Mouse (Mus musculus) brain, embryonic 18.5 days (tissue): ENCODE measurements around the gene Ppp1r15b.
A peak's percentile ranks its signal among the peaks of the same experiment; 100 is the strongest.

ENCODE experiments used
- DNase-seq: peaks from one replicate; pipeline ENCODE4 v3.0.0-alpha.2; 2012; ENCODE audit warnings: low read depth, low spot score

The Ppp1r15b gene

DNA sequence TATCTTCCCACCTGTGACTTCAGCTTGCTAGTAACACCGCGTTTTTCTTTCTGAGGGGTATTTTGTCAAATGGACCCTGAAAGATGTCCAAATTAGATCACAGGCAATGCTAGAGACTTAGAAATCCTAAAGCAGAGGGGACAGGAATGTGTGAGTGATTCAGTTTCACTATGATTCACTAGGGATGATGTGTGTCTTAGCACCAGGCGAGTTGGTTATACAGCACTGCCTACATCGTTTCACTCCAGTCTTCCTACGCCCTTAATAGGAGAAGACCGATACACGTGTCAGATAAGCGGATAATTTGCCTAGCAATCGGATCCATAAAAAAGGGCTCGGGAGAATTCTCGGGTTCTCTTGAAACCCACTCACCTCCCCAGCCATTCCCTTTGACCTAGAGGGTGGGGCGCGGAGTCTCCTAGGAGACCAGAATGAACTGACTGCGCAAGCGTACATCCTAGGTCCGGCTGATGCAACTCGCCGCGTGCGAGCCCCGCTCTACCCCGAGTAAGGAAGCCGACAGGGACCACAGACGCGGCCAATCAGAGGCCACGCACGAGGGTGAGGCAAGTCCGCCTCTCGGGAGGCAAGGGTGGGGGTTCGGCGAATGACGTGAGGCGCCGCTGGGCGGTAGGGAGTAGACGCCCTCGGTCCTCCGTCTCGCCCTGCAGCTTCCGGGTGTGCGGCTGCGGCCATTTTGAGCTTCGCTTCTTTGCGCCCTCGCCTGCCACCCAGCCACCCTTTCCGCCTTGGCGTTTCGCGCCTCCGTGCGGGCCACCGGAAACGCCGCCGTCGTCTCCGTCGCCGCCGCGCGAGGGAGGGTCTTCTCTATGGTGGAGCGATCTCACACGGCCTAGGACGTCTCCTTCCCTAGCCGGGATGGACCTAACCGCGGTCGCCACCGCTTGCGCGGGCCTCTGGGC, at the start of gene Ppp1r15b:
TSS of gene Ppp1r15b (plus strand) at position 506 of the 923 bp plus-strand sequence.
- peak; percentile 99 for DNase-seq

DNA sequence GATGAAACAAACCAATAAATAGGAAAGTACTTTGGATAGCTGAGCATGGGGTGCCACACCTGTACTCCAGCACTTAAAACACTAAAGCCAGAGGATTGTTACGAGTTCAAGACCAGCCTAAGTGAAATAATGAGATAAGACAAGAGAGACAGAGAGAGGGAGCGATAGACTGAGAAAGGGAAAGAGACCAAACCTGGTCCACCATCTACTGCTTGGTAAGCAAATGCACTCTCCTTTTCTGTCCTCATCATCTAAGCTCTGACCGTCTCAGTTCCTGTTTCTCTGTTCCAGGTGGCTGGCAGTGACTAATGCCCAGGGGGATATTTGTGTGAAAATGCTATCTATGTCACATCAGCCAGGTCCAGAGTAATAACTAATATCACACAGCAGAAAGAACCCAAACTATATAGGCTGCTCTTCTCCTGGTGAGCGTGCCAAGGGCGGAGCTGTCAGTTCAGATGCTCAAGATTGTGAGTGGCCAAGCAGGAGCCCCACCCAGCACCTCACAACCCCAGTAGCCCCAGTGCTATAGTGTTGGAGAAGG, 47.9 kb upstream of the Ppp1r15b start:
- DNase-seq: no peak

DNA sequence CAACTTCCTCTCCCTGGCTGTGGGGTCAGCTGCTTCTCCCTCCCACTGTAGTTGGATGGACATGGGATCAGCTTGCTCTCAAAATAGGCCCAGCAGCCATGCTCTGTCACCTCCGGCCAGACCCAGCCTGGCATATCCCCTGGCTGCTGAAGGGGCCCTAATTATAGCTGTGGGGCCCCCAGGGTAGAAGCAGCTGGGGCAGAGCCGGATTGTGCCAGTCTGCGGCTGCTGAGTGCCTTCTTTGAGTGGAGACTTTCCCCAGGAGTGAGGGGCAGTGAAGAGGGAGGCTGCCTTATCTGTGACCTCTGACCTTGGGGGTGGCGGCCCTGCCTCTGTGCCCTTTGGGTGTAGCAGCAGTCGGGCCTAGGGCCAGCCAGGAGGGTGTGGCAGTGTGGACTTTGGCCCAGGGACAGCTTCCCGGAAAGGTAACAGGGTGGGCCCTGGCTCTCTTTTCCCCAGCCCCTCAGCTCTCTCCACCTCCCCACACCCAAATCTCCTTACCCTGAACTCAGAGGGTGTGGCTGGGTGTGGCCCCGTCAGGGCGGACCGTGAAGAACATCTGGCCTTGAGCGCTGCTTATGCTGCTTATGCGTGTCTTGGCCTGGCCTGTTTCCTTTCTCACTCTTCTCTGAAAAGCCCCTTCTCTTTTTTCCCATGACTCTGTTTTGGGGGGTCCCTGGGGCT, 46.9 kb upstream of the Ppp1r15b start:
- DNase-seq: no peak

DNA sequence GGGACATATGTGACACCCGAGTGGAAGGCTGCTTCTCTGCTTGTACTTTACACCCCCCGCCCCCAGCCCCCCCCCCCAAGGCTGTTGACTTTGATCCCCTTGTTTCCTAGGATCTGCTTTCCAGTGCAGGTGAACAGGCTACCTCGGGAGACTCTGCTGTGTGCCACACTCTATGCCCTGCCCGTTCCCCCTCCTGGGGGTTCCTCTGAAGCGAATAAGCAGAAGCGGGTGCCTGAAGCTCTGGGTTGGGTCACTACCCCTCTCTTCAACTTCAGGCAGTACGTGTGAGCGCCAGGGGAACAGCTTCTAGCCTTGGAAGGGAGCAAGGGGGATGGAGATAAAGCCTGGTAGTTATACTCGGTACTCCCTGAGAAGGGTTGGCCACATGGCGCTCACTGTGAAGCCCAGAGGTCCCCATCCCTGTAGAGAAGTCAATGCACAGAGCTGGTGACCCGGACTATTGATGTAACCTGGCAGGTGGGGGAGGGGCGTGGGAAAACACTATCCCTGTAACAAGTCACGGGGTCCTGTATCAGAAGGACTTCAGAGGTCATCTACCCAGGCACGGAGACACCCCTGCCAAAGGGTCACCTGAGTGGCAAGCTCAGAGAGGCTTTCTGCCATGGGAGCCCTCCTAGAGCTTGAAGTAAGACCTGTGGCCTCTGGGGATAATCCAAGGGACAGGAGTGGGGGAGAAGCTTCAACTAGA, 46.1 kb upstream of the Ppp1r15b start:
- no peak for DNase-seq

DNA sequence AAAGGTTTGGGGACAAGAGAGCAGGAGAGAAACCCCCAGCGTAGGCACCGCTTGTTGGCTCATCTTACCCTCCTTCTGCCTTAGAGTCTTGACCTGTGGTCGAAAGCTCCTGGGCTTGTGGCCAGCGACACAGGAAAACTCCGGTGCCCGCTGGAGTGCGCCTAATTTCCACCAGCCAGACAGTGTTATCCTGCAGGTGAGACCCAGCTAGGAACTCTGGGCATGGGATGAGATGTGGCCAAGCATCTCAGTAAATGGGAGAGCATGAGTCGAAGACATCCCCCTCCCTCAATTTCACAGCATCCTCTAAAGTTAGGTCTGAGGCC, 45.6 kb upstream of the Ppp1r15b start:
- no peak for DNase-seq

DNA sequence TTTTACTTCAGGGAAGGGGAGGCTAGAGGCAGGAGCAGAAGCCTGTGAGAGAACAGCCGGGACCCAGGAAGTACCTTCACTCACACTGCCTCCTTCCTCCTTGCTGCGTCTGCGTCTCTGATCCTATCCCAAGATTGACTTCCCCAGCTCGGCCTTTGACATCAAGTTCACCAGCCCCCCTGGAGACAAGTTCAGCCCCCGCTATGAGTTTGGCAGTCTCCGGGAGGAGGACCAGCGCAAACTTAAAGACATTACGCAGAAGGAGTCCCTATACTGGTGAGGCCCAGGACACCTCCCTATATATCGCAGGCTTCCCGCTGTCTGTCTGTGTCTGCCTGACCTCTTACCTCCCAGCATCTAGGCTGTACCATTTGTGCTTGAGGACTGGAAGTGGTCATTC, 44.1 kb upstream of the Ppp1r15b start:
- DNase-seq: no peak

DNA sequence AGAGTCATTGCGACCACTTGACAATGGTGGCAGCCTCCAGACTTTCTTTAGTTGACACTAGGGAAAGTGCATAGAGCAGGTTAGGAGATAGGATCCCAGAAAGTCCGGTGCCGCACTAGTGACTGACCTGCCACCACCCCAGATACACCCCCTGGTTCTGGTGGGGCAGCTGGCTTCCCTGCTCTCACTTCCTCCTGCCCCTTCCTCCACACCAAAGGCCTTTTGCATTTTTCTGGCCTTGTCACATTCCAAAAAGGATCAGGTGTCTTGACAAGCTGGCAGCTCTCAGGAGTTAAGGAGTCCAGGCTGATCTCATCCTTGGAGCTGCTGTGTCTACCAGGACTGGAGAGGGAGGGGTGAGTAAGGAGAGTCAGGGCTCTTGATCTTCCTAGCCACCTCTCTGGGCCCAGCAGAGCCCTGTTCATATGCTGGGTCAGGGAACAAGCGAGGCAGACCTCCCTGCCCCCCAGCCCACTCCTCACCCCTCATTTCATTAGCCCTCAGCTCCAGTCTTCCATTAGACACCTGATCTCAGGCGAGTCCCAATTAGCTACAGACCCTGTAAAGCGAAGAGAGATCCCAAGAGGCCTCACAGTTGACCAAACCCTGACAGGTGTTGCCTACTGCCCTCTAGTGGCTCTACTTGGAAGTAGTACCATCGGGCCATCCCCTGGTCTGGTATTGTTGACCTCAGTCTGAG, 43.6 kb upstream of the Ppp1r15b start:
- DNase-seq: no peak

DNA sequence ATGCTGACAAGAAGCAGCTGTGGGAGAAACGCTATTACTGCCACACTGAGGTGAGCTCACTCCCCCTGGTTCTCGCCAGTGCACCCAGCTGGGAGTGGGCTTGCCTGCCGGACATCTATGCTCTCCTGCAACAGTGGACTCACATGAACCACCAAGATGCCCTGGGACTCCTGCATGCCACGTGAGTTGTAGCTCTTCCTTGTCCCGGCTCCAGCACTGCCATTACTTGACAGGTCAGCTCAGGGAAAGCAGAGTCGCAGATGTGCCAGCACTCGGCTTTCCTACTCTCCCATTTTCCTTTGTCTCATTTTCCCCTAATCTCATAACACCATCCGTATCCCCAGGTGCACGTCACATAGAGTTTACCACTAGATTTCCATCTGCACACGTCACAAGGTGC, 42.7 kb upstream of the Ppp1r15b start:
- DNase-seq: no peak

DNA sequence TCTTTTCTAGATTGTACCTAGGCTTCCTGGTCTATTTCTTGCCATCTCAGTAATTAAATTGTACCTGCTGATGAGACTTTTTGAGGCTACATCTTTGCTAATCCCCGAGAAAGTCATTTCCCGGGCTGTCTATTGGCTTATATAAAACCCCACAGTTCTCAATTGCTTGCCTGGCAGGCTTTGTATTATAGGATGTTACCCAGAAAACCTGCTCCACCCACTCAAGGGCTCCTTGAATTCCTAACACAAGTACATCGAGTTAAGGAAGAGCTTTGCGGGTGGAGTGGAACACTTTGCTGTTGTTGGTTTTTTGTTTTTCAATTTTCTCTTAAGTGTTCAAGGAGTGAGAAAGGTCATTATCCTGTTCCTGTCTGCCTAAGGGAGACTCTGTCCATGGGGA, 41.5 kb upstream of the Ppp1r15b start:
- DNase-seq: no peak

DNA sequence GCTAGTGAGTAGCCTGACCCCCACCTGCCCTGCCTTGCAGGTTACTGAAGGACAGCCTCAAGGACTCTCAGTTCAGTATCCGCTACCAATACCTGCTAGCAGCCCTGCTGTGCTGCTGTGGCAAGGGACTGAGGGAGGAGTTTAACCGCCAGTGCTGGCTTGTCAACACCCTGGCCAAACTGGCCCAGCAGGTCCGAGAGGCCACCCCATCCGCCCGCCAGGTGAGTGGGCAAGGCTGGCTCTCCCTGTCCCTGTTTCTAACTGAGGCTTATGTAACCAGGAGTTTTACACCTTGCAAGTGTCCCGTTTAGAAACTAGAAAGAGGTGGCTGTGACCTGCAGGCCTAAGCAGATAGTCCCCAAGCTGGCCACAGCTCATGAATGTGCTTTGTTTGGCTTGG, 40.3 kb upstream of the Ppp1r15b start:
- DNase-seq: no peak

DNA sequence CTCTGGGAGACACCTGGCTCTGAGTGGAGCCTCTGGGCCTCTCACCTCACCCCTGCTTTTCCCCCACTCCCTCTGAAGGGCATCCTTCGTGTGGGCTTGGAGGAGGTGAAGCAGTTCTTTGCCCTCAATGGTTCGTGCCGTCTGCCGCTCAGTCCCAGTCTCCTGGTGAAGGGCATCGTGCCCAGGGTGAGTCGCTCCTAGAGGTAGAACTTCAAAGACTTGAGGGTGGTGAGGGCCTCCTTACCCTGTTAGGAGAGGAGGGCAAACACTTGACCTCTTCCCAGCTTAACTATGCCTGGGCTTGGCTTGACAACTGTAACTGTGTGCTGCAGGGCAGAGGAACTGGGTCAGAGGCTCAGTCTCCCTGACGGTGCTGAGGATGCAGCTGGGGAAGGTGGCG, 39.5 kb upstream of the Ppp1r15b start:
- DNase-seq: no peak

DNA sequence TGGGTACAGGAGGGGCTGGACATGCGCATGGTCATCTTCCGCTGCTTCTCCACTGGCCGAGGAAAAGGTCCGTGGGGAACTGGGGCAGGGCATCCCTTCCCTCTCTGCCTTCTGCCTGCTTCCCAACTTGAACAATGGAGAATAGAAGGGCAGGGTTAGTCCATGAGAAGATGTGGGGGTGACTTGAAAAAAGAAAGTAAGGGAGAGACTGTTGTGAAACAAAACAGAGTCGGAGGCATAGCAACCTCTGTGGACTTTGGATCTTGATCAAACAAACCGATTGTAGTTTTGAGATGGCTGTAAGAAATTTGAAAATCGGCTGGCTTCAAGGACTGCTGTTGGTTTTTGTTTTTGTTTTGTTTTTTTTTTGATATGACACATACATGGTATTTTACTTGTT, 37.2 kb upstream of the Ppp1r15b start:
- DNase-seq: no peak

DNA sequence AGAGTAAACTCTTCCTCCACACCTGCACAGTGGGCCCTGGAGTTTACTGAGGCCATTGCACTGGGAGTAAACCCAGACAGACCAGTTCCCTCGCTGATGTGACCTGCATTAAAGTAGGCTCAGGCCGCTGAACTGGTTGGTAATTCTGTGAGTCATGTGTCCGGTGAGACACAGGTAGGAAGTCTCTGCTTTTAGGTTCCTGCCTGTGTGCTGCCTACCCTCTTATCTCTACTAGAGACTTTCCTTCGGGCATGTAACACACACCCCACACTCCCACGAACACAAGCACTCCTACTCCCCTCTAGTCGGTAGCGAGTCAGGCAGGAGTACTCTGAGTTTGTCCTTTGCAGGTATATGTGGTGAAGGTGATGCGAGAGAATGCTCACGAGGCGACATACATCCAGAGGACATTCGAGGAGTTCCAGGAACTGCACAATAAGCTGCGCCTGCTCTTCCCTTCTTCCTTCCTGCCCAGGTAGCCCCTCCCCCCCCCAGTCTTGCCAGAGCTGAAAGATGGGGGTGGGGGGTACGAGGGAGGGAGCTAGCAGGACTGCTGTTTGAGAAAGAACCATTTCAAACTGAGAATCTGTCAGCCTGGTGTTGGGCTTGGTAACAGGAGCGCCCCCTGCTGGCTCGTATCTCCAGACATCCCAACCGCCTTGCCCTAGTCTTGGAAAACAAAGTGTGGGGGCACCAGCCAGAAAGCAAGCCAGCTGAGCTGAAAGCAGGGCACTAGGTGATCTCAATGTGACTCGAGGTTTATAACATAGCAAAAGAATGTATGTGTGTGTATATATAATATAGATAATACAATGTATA, 29.8 kb upstream of the Ppp1r15b start:
- no peak for DNase-seq

DNA sequence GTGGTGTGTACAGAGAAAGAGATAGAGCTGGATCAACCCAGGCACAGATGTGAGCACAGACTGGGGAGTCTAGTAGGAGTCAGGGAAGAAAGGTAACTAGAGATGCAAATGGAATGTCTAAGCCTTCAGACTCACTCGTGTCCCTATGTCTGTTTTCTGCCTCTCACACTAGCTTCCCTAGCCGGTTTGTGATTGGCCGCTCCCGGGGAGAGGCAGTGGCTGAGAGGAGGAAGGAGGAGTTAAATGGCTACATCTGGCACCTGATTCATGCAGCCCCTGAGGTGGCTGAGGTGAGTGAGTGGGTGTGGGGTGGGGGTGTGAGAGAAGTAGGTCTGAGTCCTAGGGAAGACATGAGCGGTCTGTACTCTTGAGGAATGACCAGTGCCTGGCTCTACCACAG, 28.8 kb upstream of the Ppp1r15b start:
- DNase-seq: no peak

DNA sequence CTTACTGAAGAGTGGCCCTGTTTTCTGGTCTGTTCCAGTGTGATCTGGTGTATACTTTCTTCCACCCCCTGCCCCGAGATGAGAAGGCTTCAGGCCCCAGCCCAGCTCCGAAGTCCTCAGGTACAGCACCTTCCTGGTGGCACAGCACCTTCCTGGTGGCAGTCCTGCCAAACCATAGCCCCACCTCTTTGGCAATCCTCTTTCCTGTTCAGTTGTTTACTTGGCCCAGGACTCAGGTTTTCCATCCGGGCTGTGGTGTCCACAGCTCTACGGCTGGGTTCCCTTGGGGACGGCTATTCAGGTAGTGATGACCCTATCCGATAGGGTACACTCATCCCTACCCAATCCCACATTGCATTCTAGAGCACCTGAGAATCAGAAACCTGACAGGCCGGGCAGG, 27.6 kb upstream of the Ppp1r15b start:
- DNase-seq: no peak

DNA sequence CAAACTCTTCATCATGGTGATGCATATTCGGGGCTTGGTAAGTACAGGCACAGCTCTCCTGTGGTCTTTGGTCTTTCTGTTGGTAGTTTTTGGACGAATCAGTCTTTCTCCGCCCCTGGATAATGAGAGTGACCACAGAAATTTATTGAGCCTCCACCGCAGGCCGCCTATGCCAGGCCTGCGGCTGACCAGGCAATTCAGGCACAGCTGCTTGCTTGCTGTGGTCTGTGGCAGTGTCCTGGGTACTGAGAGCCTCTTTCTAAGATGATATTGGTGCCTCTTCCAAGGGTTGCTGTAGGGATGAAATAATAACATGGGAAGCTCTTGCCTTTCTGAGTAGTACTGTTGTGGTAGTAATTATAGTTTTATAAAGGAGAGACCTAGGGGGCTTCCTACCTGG, 27.1 kb upstream of the Ppp1r15b start:
- no peak for DNase-seq

DNA sequence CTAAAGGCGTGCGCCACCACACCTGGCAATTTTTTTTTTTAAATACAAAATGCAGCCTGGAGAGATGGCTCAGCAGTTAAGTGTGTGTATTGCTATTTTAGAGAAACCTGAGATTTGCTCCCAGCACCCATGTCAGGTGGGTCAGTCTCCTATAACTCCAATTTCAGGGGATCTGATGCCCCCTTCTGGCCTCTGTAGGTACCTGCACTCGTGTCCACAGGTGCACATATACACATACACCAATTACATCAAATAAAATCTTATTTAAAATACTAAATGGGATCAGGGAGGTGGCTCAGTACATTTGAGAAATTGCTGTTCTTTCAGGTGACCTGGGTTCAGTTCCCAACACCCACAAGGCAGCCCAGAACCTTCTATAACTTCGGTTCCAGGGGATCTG, 14.8 kb upstream of the Ppp1r15b start:
- DNase-seq: no peak

DNA sequence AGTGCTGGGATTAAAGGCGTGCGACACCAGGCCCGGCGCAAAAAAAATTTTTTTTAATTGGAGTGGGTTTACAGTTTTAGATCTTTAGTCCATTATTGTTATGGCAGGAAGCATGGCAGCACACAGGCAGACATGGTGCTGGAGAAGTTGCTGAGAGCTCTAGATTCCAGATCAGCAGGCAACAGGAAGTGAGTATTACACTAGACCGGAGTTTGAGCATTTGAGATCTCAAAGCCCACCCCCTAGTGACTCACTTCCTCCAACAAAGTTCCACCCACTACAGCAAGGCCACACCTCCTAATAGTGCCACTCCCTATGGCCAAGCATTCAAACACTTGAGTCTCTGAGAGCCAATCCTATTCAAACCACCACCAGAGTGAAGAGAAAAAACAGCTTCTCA, 12.8 kb upstream of the Ppp1r15b start:
- no peak for DNase-seq

DNA sequence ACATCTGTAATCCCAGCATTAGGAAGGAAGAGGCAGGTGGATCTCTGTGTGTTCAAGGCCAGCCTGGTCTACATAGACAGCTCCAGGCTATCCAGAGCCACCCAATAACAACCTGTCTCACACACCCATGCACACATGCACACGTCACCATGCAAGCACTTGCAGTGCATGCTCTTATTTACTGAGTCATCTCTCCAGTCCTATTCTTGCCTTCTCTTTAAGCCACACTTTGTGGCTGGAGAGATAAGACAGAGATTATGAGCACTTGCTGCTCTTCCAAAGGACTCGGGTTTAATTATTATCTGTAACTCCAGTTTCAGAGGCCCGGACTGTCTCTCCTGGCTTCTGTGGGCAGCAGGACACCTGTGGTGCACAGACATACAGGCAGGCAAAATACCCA, 12.1 kb upstream of the Ppp1r15b start:
- DNase-seq: no peak

DNA sequence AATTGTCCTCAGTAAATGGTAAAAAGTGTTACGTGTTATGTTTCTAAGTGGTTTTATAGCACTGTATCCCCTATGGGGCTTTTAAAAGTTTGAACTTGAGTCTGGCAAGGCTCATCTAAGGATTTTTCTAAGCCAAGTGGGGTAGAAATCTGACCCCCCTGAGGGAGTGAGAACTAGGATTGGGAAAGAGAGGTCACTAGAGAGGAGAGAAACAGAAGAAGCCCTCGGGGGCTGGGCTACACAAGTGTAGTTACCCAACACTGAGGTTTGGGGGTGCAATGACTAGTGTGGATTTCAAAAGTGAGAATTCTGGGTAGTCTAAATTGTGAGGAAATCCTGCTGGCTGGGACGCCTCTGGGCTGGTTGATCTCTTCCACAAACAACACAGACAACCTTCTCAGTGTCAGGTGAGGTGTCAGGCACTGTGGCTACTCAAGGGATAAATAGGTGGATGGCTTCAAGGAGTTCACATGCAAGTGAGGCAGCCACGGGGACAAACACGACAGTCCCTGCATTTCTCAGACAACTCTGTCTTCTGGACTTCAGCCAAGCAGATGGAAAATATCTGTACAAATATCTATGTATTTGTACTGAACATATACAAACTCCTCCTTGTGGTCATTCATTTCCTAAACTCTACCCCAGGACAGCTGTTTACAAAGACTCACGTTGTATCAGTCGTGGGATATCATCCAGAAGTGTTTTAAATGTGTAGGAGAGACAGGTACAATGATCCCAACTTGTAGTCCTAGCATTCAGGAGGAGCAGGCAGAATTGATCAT, 10.8 kb upstream of the Ppp1r15b start:
- DNase-seq: no peak
